Comparison of ENCODE assay signal across 18 mouse cellular contexts in genomic region chr1:90514176-90514575, GRCm38 (mm10).
"Had no signal": no experiment of that assay in that cellular context is flagged by ENCODE, and none has a peak within 500 bp of the region (broad histone marks: within the 10 kb centered on the region; RNA-seq: fewer than 3 reads in every experiment).

No protein-coding gene starts in this region.

- H3K4me3 ChIP-seq: left cerebral cortex, adult 2 months; liver, embryonic 13.5 days; midbrain, embryonic 12.5 days; neural tube, embryonic 12.5 days; neural tube, embryonic 15.5 days had no signal

- H3K4me2 ChIP-seq: liver, embryonic 13.5 days; midbrain, embryonic 12.5 days; neural tube, embryonic 12.5 days; neural tube, embryonic 15.5 days had no signal

- H3K9me3 ChIP-seq: liver, embryonic 13.5 days; midbrain, embryonic 12.5 days; neural tube, embryonic 12.5 days; neural tube, embryonic 15.5 days had no signal

- H3K36me3 ChIP-seq: liver, embryonic 13.5 days; midbrain, embryonic 12.5 days; neural tube, embryonic 12.5 days; neural tube, embryonic 15.5 days had no signal

- H3K9ac ChIP-seq: liver, embryonic 13.5 days; midbrain, embryonic 12.5 days; neural tube, embryonic 12.5 days; neural tube, embryonic 15.5 days had no signal

- DNase-seq: kidney, postnatal 10 days; kidney, postnatal 36 days; layer of hippocampus, postnatal 36 days; liver, embryonic 13.5 days; lung, adult 2 months; lung, postnatal 14 days; lung, postnatal 4 days; right cerebral cortex, adult 18-20 months; right cerebral cortex, postnatal 14 days; right cerebral cortex, postnatal 4 days; spleen, adult 18-20 months; thymus, adult 18-20 months; thymus, postnatal 36 days had no signal

- ATAC-seq: midbrain, embryonic 16.5 days had no signal

- H3K27me3 ChIP-seq: liver, embryonic 13.5 days; midbrain, embryonic 12.5 days; neural tube, embryonic 12.5 days; neural tube, embryonic 15.5 days had no signal

- H3K27ac ChIP-seq: left cerebral cortex, adult 2 months; liver, embryonic 13.5 days; midbrain, embryonic 12.5 days; neural tube, embryonic 12.5 days; neural tube, embryonic 15.5 days had no signal

- H3K4me1 ChIP-seq: liver, embryonic 13.5 days had no signal
